Mouse (Mus musculus): ENCODE measurements around the gene Sh3bgrl2.

DNA sequence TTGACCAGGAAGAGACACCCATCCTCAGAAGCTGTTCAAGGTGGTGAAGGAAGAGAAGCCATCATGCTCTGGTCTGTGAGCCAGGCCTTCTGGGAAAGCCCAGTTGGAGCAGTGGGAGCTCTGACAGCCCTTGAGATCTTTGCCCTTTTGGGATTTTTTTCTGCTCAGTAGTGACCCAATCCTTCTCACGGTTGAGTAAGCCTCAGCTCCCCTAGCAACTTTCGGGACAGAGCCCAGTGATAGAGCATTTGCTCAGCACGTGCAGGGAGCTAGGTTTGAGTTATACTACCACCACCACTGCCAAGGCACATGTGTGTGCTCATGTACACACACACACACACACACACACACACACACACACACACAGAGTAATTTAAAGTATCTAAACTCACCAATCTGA lies 131.5 kb downstream of the Sh3bgrl2 start:
- TF ChIP-seq CTCF (IDR thresholded peaks at IDR 0.05; ENCODE audit: low read depth) (no peak), EP300 (IDR thresholded peaks at IDR 0.05; ENCODE audit: low read depth) (no peak)
